Mouse (Mus musculus): Measurements from ENCODE around the gene Aldh3a2. TPM values are rescaled to one million over a fixed set of nuclear protein-coding genes. Genes with fewer than 3 reads are reported as not detected.

The Aldh3a2 gene
- polyA plus RNA-seq, 1 experiment: 29.4 TPM

DNA sequence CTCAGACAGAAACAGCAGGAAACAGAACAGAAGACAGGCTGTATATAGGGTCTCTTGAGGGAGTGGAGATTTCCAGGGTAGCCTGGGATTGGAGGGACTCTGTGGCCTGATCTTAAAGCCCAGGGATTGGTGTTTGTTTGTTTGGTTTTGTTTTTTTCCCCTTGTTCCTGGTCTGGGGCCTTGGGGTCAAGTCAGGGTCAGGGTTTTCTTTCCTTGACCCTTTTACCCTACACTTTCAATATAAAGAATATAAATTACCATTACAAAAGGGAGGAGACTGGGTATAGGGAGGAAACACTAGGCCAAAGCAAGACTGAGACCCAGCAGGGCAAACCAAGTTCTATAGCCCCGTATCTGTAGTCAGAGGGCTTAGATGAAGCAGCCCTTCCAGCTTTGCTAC lies 29.3 kb upstream of the Aldh3a2 start:
- no peak for DNase-seq (ENCODE audit: low read depth)
- no peak for TF ChIP-seq POLR2A (IDR thresholded peaks at IDR 0.05; ENCODE audit: borderline replicate concordance, extremely low read depth, insufficient read depth, insufficient read length, poor library complexity, severe bottlenecking)
- TF ChIP-seq CTCF (IDR thresholded peaks at IDR 0.05; ENCODE audit: borderline replicate concordance, extremely low read depth, insufficient read depth, insufficient read length): no peak

DNA sequence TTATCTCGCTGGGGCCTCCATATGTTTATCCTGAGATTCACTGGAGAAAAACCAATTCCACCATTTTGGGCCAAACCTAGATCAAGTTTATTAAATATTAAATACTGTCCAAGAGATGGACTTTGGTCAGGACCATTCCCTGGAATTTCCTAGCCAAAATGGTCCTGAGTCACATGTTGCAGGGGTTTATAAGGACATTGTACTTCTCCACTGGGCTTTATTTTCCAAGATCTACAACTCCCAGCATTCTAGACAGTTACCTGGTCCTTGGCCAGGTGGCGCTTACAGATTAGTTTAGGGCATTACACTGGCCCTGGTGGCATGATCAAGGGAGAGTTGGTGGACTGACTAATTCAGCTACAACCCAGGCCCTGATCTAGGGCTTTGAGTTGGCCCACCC lies 28.3 kb upstream of the Aldh3a2 start:
- TF ChIP-seq CTCF (IDR thresholded peaks at IDR 0.05; ENCODE audit: borderline replicate concordance, extremely low read depth, insufficient read depth, insufficient read length) (no peak), POLR2A (IDR thresholded peaks at IDR 0.05; ENCODE audit: borderline replicate concordance, extremely low read depth, insufficient read depth, insufficient read length, poor library complexity, severe bottlenecking) (no peak)
- DNase-seq (ENCODE audit: low read depth): no peak

DNA sequence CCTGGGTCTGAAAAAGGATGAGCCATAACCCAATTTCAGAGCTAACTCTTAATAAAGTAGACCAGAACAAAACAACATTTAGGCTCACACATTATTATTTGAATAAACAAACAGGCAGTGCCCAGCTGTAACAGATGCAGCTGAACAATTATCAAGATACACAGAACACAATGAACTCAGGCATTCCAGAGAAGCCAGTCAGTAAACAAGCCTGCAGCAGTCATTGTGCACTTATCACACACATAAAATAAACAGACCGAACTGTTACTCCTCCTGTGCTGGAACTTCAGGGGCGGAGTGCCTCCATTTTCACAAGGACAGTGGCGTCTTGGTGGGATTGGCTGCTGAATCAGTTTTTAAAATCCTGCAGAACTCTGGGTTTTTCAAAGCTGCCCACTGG lies 27.2 kb upstream of the Aldh3a2 start:
- DNase-seq (ENCODE audit: low read depth): no peak
- TF ChIP-seq POLR2A (IDR thresholded peaks at IDR 0.05; ENCODE audit: borderline replicate concordance, extremely low read depth, insufficient read depth, insufficient read length, poor library complexity, severe bottlenecking) (no peak), CTCF (IDR thresholded peaks at IDR 0.05; ENCODE audit: borderline replicate concordance, extremely low read depth, insufficient read depth, insufficient read length) (no peak)

DNA sequence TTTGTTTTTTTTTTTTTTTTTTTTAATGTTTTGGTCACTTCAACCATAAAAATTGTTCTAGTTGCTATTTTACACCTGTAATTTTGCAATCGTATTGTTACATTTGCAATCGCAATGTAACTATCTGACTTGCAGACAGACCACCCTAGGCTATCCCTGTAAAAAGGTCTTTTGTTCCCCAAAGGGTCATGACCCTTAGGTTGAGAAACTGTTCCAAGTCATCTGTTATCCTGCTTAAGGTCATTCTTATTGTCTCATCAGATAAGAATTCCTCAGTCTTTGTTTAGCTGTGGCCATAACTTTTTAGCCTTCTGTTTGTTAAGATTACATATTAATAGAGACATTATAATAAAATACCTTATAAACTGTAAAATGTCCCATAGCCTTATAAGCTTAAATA lies 26.0 kb upstream of the Aldh3a2 start:
- no peak for TF ChIP-seq POLR2A (IDR thresholded peaks at IDR 0.05; ENCODE audit: borderline replicate concordance, extremely low read depth, insufficient read depth, insufficient read length, poor library complexity, severe bottlenecking)
- TF ChIP-seq CTCF (IDR thresholded peaks at IDR 0.05; ENCODE audit: borderline replicate concordance, extremely low read depth, insufficient read depth, insufficient read length): no peak
- no peak for DNase-seq (ENCODE audit: low read depth)

DNA sequence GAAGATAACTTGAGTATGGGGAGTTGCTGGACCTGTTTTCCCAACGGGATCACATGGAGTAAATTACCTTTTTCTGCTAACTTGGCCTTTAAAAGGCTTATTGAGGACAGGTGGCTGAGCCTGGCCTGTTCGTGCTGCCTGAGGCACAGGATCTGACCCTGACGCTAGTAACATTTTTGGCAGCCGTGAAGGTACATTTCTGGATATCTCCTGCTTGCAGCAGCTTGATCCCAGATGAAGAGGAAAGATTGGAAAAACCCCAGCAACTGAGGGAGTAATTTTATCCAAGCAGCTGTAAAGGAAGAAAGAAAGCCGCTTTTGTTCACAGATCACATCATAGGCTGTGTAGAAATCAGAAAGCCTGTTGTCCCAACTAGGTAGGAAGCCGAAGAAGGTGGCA lies 17.1 kb upstream of the Aldh3a2 start:
- no peak for TF ChIP-seq CTCF (IDR thresholded peaks at IDR 0.05; ENCODE audit: borderline replicate concordance, extremely low read depth, insufficient read depth, insufficient read length)
- no peak for TF ChIP-seq POLR2A (IDR thresholded peaks at IDR 0.05; ENCODE audit: borderline replicate concordance, extremely low read depth, insufficient read depth, insufficient read length, poor library complexity, severe bottlenecking)
- no peak for DNase-seq (ENCODE audit: low read depth)

DNA sequence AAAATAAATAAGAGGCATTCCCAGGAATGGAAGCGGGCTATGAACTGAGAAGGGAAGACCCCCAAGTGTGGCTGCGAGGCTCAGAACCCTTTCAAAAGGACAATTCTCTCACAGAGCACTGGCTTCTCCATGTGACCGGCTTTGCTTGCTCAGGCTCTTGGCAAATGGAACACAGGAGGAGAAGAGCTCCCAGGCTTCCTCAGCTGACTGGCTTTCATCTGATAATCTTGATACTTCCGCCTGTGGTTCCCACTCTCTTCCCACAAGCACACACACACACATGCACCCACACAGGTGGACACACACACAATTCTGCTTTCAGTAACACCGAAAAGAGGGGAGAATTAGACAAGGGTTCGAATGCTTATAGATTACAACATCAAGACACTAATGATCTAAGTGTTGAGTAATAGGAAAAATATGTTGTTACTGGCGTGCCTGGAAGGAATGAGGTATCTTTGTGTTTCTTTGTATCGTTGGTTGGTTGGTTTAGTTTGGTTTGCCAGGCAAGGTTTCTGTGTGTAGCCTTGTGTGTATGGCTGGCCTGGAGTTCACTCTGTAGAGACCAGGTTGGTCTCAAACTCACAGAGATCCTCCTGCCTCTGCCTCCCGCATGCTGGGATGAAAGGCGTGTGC lies 16.3 kb upstream of the Aldh3a2 start:
- TF ChIP-seq POLR2A (IDR thresholded peaks at IDR 0.05; ENCODE audit: borderline replicate concordance, extremely low read depth, insufficient read depth, insufficient read length, poor library complexity, severe bottlenecking): no peak
- TF ChIP-seq CTCF (IDR thresholded peaks at IDR 0.05; ENCODE audit: borderline replicate concordance, extremely low read depth, insufficient read depth, insufficient read length): no peak
- DNase-seq (ENCODE audit: low read depth): no peak

DNA sequence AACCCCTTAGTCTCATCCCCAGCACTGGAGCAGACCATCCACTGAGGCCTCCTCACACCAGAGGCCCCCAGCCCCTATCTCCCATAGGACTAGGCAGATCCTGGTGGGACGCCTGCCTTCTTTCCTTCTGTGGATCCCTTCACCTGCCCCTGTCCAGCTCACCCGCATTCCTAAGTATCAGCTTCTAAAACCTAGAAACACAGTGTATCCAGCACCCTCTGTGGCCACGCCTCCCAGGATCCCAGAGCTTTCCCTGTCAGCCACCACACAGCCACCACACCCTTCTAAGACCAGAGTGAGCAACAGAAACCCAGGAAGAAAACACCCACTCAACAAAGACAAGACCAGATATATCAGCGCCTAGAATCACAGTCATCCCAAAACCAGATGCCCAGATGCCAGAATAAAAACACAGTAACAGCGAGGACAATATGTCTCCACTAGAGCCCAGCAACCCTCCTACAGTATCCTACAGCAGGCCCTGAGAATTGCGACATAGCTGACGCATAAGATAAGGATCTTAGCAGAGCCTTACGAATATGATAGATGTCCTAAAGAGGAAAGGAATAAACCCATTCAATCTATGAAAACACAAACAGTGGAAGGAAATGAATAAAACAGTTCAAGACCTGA lies 11.3 kb upstream of the Aldh3a2 start:
- TF ChIP-seq CTCF (IDR thresholded peaks at IDR 0.05; ENCODE audit: borderline replicate concordance, extremely low read depth, insufficient read depth, insufficient read length) (no peak), POLR2A (IDR thresholded peaks at IDR 0.05; ENCODE audit: borderline replicate concordance, extremely low read depth, insufficient read depth, insufficient read length, poor library complexity, severe bottlenecking) (no peak)
- no peak for DNase-seq (ENCODE audit: low read depth)

DNA sequence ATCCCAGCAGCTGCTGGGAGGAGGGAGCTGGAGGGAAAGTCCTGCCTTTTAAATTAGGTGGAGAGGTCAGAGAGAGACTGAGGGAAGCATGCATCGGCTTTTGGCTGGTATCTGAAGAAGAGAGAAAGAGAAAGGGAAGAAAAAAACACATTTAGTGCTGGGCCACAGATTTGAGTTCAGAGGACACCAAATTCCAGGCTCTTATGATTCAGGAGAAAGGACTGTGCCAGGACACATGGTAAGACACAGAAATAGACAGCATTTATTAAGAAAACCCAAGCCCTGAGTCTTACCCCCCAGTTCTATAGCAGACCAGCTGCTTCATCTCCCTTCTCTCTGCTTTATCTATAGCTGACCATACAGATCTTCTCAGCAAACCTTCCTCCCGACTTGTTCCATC lies 10.7 kb upstream of the Aldh3a2 start:
- DNase-seq (ENCODE audit: low read depth): no peak
- TF ChIP-seq POLR2A (IDR thresholded peaks at IDR 0.05; ENCODE audit: borderline replicate concordance, extremely low read depth, insufficient read depth, insufficient read length, poor library complexity, severe bottlenecking): no peak
- no peak for TF ChIP-seq CTCF (IDR thresholded peaks at IDR 0.05; ENCODE audit: borderline replicate concordance, extremely low read depth, insufficient read depth, insufficient read length)

DNA sequence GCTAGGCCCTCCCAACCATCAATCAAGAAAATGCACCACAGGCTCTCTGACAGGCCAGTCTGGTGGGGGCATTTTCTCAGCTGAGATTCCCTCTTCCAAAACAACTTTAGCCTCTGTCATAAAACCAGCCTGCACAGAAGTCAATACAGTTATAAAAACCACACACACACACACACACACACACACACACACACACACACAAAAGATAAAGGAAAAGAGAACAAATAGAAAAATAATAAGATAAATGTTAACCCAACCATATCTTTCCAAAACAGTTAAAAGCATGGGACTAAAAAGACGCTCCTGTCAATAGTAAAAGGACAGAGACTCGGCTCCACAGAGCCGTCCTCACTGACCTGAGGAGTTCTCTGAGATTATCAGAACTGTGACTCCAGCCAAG lies 9.2 kb upstream of the Aldh3a2 start:
- TF ChIP-seq CTCF (IDR thresholded peaks at IDR 0.05; ENCODE audit: borderline replicate concordance, extremely low read depth, insufficient read depth, insufficient read length) (no peak), POLR2A (IDR thresholded peaks at IDR 0.05; ENCODE audit: borderline replicate concordance, extremely low read depth, insufficient read depth, insufficient read length, poor library complexity, severe bottlenecking) (no peak)
- DNase-seq (ENCODE audit: low read depth): no peak

DNA sequence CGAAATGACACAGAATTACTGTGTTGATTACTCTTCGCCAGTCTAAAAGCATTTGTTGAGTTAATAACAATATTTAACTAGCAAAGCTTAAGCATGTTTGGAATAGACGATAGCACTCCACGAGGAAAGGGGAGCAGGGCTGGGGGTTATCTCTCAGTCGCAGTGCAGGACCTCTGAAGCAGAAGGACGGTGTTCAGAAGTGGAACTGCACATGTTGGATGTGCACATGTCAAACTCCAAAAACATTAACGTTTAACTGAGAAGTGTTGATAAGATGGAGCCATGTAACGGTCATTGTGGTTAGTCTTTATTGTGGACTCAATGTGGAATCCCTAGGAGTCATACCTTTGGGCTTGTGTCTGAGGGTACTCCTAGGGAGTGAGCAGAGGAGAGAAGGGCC lies 7.8 kb upstream of the Aldh3a2 start:
- TF ChIP-seq POLR2A (IDR thresholded peaks at IDR 0.05; ENCODE audit: borderline replicate concordance, extremely low read depth, insufficient read depth, insufficient read length, poor library complexity, severe bottlenecking) (no peak), CTCF (IDR thresholded peaks at IDR 0.05; ENCODE audit: borderline replicate concordance, extremely low read depth, insufficient read depth, insufficient read length) (no peak)
- no peak for DNase-seq (ENCODE audit: low read depth)

DNA sequence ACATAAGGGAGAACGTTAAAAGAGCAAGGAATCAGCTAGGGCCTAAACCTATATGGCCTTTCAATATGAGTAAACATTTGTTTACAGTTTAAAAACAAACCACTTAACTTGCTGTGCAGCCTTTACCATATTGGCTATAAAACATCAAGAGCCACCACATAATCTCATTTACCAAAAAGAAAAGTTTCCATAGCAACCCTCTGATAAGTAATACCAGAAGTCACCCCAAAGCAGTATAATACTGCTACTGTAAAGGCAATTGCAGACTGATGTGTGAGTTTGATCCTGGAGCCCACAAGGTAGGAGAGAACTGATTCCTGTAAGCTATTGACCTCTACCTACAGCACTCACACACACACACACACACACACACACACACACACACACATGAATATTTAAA lies 7.2 kb upstream of the Aldh3a2 start:
- TF ChIP-seq CTCF (IDR thresholded peaks at IDR 0.05; ENCODE audit: borderline replicate concordance, extremely low read depth, insufficient read depth, insufficient read length) (no peak), POLR2A (IDR thresholded peaks at IDR 0.05; ENCODE audit: borderline replicate concordance, extremely low read depth, insufficient read depth, insufficient read length, poor library complexity, severe bottlenecking) (no peak)

DNA sequence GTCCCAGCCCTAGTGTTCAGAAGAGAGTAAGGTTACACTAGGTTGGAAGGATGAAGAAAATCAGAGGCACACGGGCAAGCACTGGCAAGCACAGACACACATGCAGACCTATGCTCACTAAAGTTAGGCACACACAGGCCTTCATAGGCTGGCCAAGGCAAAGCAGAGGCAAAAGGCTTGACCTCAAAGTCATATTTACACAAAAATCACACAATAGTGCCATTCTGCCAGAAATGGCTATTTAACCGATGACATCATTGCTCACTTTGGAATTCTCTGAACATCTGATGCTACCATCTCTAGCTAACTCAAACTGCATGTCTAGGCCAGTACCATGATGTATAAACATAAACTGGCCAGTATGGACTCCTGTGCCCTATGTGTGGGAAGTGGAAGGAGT lies 6.7 kb upstream of the Aldh3a2 start:
- TF ChIP-seq POLR2A (IDR thresholded peaks at IDR 0.05; ENCODE audit: borderline replicate concordance, extremely low read depth, insufficient read depth, insufficient read length, poor library complexity, severe bottlenecking) (no peak), CTCF (IDR thresholded peaks at IDR 0.05; ENCODE audit: borderline replicate concordance, extremely low read depth, insufficient read depth, insufficient read length) (no peak)

More for the DNA sequence above, 7.2 kb upstream of the Aldh3a2 start:
- no peak for DNase-seq (ENCODE audit: low read depth)

More for the DNA sequence above, 6.7 kb upstream of the Aldh3a2 start:
- no peak for DNase-seq (ENCODE audit: low read depth)

Measured in brain, embryonic 14.5 days (tissue).